Mouse (Mus musculus) forebrain, embryonic 12.5 days (tissue): ENCODE results near the gene Foxd3. TPM values are rescaled to one million over a fixed set of nuclear protein-coding genes. Genes with fewer than 3 reads are reported as not detected.
A peak's percentile ranks its signal among the peaks of the same experiment; 100 is the strongest.
"Not testable (repeated sequence)": the region's sequence is repeated elsewhere in the genome, so short reads cannot be mapped to it uniquely, and the experiment has no call there.

Experiments
- ATAC-seq: fragments of 200-750 bp; cut with Nextera tagmentation; 2 replicates; pipeline ENCODE4 v1.8.0; 2017; ENCODE audit warnings: moderate TSS enrichment; ENCODE audit not compliant: low FRiP score
- H3K27ac ChIP-seq: fragments of 300-500 bp; sonication (generic); 2 replicates; pipeline ENCODE4 v1.5.1; 2016; ENCODE audit warnings: mild to moderate bottlenecking
- H3K27me3 ChIP-seq: fragments of 300-500 bp; sonication (generic); 2 replicates; pipeline ENCODE4 v1.6.1; 2016; ENCODE audit warnings: mild to moderate bottlenecking
- H3K36me3 ChIP-seq: fragments of 300-500 bp; sonication (generic); replicated peaks from 2 replicates; pipeline ENCODE4 v1.6.1; 2016; ENCODE audit warnings: mild to moderate bottlenecking
- H3K4me1 ChIP-seq: fragments of 300-500 bp; sonication (generic); 2 replicates; pipeline ENCODE4 v1.6.1; 2016
- H3K4me2 ChIP-seq: fragments of 300-500 bp; sonication (generic); 2 replicates; pipeline ENCODE4 v1.6.1; 2016; ENCODE audit warnings: mild to moderate bottlenecking, moderate library complexity
- H3K4me3 ChIP-seq: fragments of 300-500 bp; sonication (generic); replicated peaks from 2 replicates; pipeline ENCODE4 v1.5.1; 2016; ENCODE audit warnings: mild to moderate bottlenecking
- H3K9ac ChIP-seq: fragments of 300-500 bp; sonication (generic); 2 replicates; pipeline ENCODE4 v1.6.1; 2016; ENCODE audit warnings: mild to moderate bottlenecking
- H3K9me3 ChIP-seq: fragments of 300-500 bp; sonication (generic); 2 replicates; pipeline ENCODE4 v1.6.1; 2016
- WGBS: fragments of 180-500 bp; shearing (Covaris S2); methylation state at CpG from one replicate; pipeline ENCODE4 v1.1.7; 2016; 5-methylcytosine and 5-hydroxymethylcytosine counted together
- polyA plus RNA-seq: library from polyadenylated mRNA; unstranded; fragments of >200 nt; fragmentation: Nextera tagmentation; extraction: Ambion mirVana; gene quantifications from 2 replicates; pipeline ENCODE4 v1.2.1, GENCODE M21; 2016

Foxd3 gene
- 0.08 and 0.13 TPM in 2 replicates for polyA plus RNA-seq

- H3K4me3 ChIP-seq = peak within 1 kb of the TSS; percentile 39
- H3K9me3 ChIP-seq = no peaks in the 10 kb centered on the region
- H3K4me1 ChIP-seq = peaks cover 41% of the 10 kb centered on the region
- no peak within 1 kb of the TSS for H3K27ac ChIP-seq
- 0 out of 2 replicates have a peak within 1 kb of the TSS, but pooled peaks have one; percentile 36 for H3K9ac ChIP-seq
- peak within 1 kb of the TSS; percentile 46 for H3K4me2 ChIP-seq
- no peak for ATAC-seq
- H3K27me3 ChIP-seq = peaks cover 87% of the 10 kb centered on the region
- WGBS = 2% methylated on average over 45 of the region's 62 CpGs
- no peaks in the 10 kb centered on the region for H3K36me3 ChIP-seq
These were observed at the start of gene Foxd3 for GRCm38 (mm10) chr4:99655937-99656604. Gene Foxd3, plus strand, starts transcription at chr4:99656299.

GRCm38 (mm10) chr4:99612156-99612555 lies 43.9 kb upstream of the Foxd3 start:
- Histone ChIP-seq H3K4me3 (no peak overlapping the region), H3K36me3 (no peaks in the 10 kb centered on the region), H3K4me1 (no peaks in the 10 kb centered on the region), H3K27ac (no peak overlapping the region), H3K4me2 (no peak overlapping the region), H3K9me3 (no peaks in the 10 kb centered on the region), H3K9ac (no peak overlapping the region), H3K27me3 (peaks cover 5% of the 10 kb centered on the region)
- 89% methylated on average over 10 of the region's 10 CpGs for WGBS
- ATAC-seq = no peak

GRCm38 (mm10) chr4:99612609-99613350 lies 43.3 kb upstream of the Foxd3 start:
- H3K4me2 ChIP-seq = no peak overlapping the region
- no peaks in the 10 kb centered on the region for H3K4me1 ChIP-seq
- no peak overlapping the region for H3K27ac ChIP-seq
- no peaks in the 10 kb centered on the region for H3K9me3 ChIP-seq
- no peaks in the 10 kb centered on the region for H3K36me3 ChIP-seq
- 82% methylated on average over 12 of the region's 12 CpGs for WGBS
- no peak overlapping the region for H3K4me3 ChIP-seq
- H3K9ac ChIP-seq = no peak overlapping the region
- H3K27me3 ChIP-seq = peaks cover 8% of the 10 kb centered on the region
- no peak for ATAC-seq

- Histone ChIP-seq H3K4me2 (peak overlapping the region; percentile 35), H3K4me1 (peaks cover 6% of the 10 kb centered on the region), H3K4me3 (no peak overlapping the region), H3K9ac (no peak overlapping the region), H3K9me3 (no peaks in the 10 kb centered on the region), H3K36me3 (no peaks in the 10 kb centered on the region), H3K27ac (no peak overlapping the region), H3K27me3 (peaks cover 29% of the 10 kb centered on the region)
- ATAC-seq = no peak
- WGBS = 7% methylated on average over 20 of the region's 24 CpGs
These were observed 29.9 kb upstream of the Foxd3 start for GRCm38 (mm10) chr4:99626047-99626844.

- Histone ChIP-seq H3K4me3 (no peak overlapping the region), H3K27me3 (peaks cover 24% of the 10 kb centered on the region), H3K9me3 (no peaks in the 10 kb centered on the region), H3K4me1 (peaks cover 6% of the 10 kb centered on the region), H3K9ac (no peak overlapping the region), H3K36me3 (no peaks in the 10 kb centered on the region), H3K27ac (no peak overlapping the region), H3K4me2 (no peak overlapping the region)
- ATAC-seq = no peak
- 63% methylated on average over 13 of the region's 13 CpGs for WGBS
These were observed 29.0 kb upstream of the Foxd3 start for GRCm38 (mm10) chr4:99627057-99627456.

GRCm38 (mm10) chr4:99636038-99636437 lies 20.1 kb upstream of the Foxd3 start:
- ATAC-seq = no peak
- no peaks in the 10 kb centered on the region for H3K4me1 ChIP-seq
- 79% methylated on average over 4 of the region's 4 CpGs for WGBS

DNA sequence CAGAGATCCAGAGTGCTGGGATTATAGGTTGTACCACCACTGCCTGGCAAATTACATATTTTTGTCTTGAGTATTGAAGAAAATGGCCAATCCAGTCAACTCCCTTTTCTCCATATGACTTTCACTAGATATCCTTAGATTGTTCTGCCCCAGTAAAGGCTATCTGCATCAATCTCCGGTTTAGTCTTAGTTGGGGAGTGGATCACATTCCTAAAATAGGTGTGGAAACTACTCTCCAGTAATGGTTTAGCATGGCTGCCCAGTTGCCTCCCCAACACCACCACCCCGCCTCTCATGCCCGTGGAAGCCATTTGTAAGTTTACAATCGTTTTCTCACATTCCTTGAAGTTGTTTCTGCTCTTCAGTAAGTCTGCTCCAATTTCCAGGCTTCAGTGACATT lies 19.4 kb upstream of the Foxd3 start:
- ATAC-seq = no peak
- no peaks in the 10 kb centered on the region for H3K4me1 ChIP-seq
- no peak overlapping the region for H3K27ac ChIP-seq
- H3K9ac ChIP-seq = no peak overlapping the region
- no peak overlapping the region for H3K4me2 ChIP-seq
- no peak overlapping the region for H3K4me3 ChIP-seq
- peaks cover 13% of the 10 kb centered on the region for H3K27me3 ChIP-seq
- 93% methylated on average over 4 of the region's 4 CpGs for WGBS
- H3K36me3 ChIP-seq = no peaks in the 10 kb centered on the region
- no peaks in the 10 kb centered on the region for H3K9me3 ChIP-seq

More at GRCm38 (mm10) chr4:99636038-99636437, 20.1 kb upstream of the Foxd3 start:
- Histone ChIP-seq H3K27me3 (peaks cover 13% of the 10 kb centered on the region), H3K9me3 (no peaks in the 10 kb centered on the region), H3K36me3 (no peaks in the 10 kb centered on the region), H3K4me3 (no peak overlapping the region), H3K27ac (no peak overlapping the region), H3K4me2 (no peak overlapping the region), H3K9ac (no peak overlapping the region)

GRCm38 (mm10) chr4:99640619-99641018 lies 15.5 kb upstream of the Foxd3 start:
- peaks cover 46% of the 10 kb centered on the region for H3K27me3 ChIP-seq
- not testable (repeated sequence) for ATAC-seq, H3K9me3 ChIP-seq, H3K27ac ChIP-seq, H3K4me1 ChIP-seq, H3K4me3 ChIP-seq, H3K36me3 ChIP-seq, H3K9ac ChIP-seq, H3K4me2 ChIP-seq
- WGBS = 94% methylated on average over 5 of the region's 5 CpGs

- no peaks in the 10 kb centered on the region for H3K4me1 ChIP-seq
- H3K4me2 ChIP-seq = no peak overlapping the region
- H3K27me3 ChIP-seq = peaks cover 59% of the 10 kb centered on the region
- no peak overlapping the region for H3K4me3 ChIP-seq
- H3K36me3 ChIP-seq = no peaks in the 10 kb centered on the region
- H3K9me3 ChIP-seq = no peaks in the 10 kb centered on the region
- ATAC-seq = no peak
- no peak overlapping the region for H3K9ac ChIP-seq
- no peak overlapping the region for H3K27ac ChIP-seq
- 25% methylated on average over 3 of the region's 3 CpGs for WGBS
These were observed 14.2 kb upstream of the Foxd3 start for GRCm38 (mm10) chr4:99641920-99642319.

DNA sequence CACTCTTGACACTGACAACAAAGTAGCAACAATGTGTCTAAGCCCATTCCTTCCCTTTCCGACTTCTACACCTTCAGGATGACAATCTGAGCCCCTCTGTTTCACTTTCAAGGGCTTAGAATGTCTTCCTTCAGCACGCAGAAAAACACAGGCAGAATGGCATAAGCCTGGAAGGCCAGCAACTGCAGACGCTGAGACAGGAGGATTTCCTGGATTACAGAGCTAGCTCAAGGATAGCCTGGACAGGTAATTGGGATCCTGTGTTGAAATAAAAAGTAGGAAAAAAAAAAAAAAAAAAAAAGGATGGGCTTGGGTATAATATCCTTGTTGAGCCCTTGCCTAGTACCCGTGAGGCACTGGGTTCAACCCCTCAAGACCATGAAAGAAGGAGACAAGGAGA lies 10.5 kb upstream of the Foxd3 start:
- Histone ChIP-seq H3K4me1 (no peaks in the 10 kb centered on the region), H3K4me2 (no peak overlapping the region), H3K4me3 (no peak overlapping the region), H3K27ac (no peak overlapping the region), H3K36me3 (no peaks in the 10 kb centered on the region), H3K27me3 (peaks cover 83% of the 10 kb centered on the region), H3K9me3 (no peaks in the 10 kb centered on the region), H3K9ac (no peak overlapping the region)
- no peak for ATAC-seq
- WGBS = 85% methylated on average over 4 of the region's 4 CpGs

GRCm38 (mm10) chr4:99650088-99650944 lies 5.8 kb upstream of the Foxd3 start:
- Histone ChIP-seq H3K9ac (no peak overlapping the region), H3K4me1 (peaks cover 16% of the 10 kb centered on the region), H3K4me3 (peak overlapping the region; percentile 24), H3K27ac (no peak overlapping the region), H3K36me3 (no peaks in the 10 kb centered on the region), H3K4me2 (peak overlapping the region; percentile 39; the same call in 1 of the 2 replicates), H3K9me3 (no peaks in the 10 kb centered on the region), H3K27me3 (peaks cover 97% of the 10 kb centered on the region)
- 3% methylated on average over 44 of the region's 44 CpGs for WGBS
- peak; percentile 34; the same call in 1 of the 2 replicates for ATAC-seq
